Mouse (Mus musculus) liver, embryonic 14.5 days (tissue): ENCODE results near the gene Krtap6-5. TPM values are rescaled to one million over a fixed set of nuclear protein-coding genes. Genes with fewer than 3 reads are reported as not detected.

Experiments
- ATAC-seq: fragments of 200-750 bp; cut with Nextera tagmentation; 2 replicates; pipeline ENCODE4 v1.8.0; 2017; ENCODE audit warnings: moderate number of reproducible peaks, mild to moderate bottlenecking, moderate library complexity; ENCODE audit not compliant: insufficient read depth
- DNase-seq, 3 experiments: peaks; one replicate each; pipeline ENCODE4 v3.0.0-alpha.2; 2012 to 2013; ENCODE audit warnings: low read depth in 3 of 3, low spot score in 3 of 3
- H3K27ac ChIP-seq: fragments of 300-500 bp; sonication (generic); 2 replicates; pipeline ENCODE4 v1.5.1; 2014; ENCODE audit warnings: moderate library complexity, mild to moderate bottlenecking, control low read depth, inconsistent platforms
- H3K27me3 ChIP-seq: fragments of 300-500 bp; sonication (generic); 2 replicates; pipeline ENCODE4 v1.6.1; 2014; ENCODE audit warnings: mild to moderate bottlenecking, low read length, moderate library complexity; ENCODE audit not compliant: control insufficient read depth, insufficient read depth
- H3K36me3 ChIP-seq: fragments of 300-500 bp; sonication (generic); replicated peaks from 2 replicates; pipeline ENCODE4 v1.6.1; 2014; ENCODE audit warnings: low read depth; ENCODE audit not compliant: control insufficient read depth, insufficient read depth
- H3K4me1 ChIP-seq, 2 experiments: fragments of 200-500 bp in 1 of 2; fragments of 300-500 bp in 1 of 2; sonication (generic) in 1 of 2; replicated peaks; 2 replicates each; pipeline ENCODE4 v1.6.1; 2012 to 2014; ENCODE audit warnings: antibody characterized with exemption in 1 of 2, inconsistent platforms in 1 of 2, low read length in 1 of 2; ENCODE audit not compliant: control insufficient read depth in 2 of 2, insufficient read depth in 2 of 2
- H3K4me2 ChIP-seq: fragments of 300-500 bp; sonication (generic); 2 replicates; pipeline ENCODE4 v1.6.1; 2014; ENCODE audit warnings: low read depth, mild to moderate bottlenecking, control low read depth, moderate library complexity
- H3K4me3 ChIP-seq, 2 experiments: fragments of 200-500 bp in 1 of 2; fragments of 300-500 bp in 1 of 2; sonication (generic) in 1 of 2; 2 replicates each; pipeline ENCODE4 v1.5.1; 2012 to 2014; ENCODE audit warnings: low read depth in 2 of 2, low read length in 2 of 2, mild to moderate bottlenecking in 2 of 2, control low read depth in 1 of 2, inconsistent platforms in 1 of 2, moderate library complexity in 1 of 2; ENCODE audit not compliant: insufficient read depth in 1 of 2
- H3K9ac ChIP-seq: fragments of 300-500 bp; sonication (generic); replicated peaks from 2 replicates; pipeline ENCODE4 v1.6.1; 2014; ENCODE audit warnings: mild to moderate bottlenecking, control low read depth, moderate library complexity
- H3K9me3 ChIP-seq: fragments of 300-500 bp; sonication (generic); 2 replicates; pipeline ENCODE4 v1.6.1; 2016; ENCODE audit warnings: low read length, mixed read lengths; ENCODE audit not compliant: control insufficient read depth
- CTCF ChIP-seq: IDR thresholded peaks from 2 replicates; pipeline ENCODE4 v1.5.1; 2016; ENCODE audit warnings: antibody characterized with exemption, low read depth, control low read depth
- EP300 ChIP-seq: IDR thresholded peaks from 2 replicates; pipeline ENCODE4 v1.6.1; 2016; ENCODE audit warnings: antibody characterized with exemption, low read depth
- WGBS: fragments of 180-500 bp; shearing (Covaris S2); extraction: QIAGEN DNeasy Blood & Tissue Kit; methylation state at CpG from one replicate; pipeline ENCODE4 v1.1.7; 2014; ENCODE audit not compliant: insufficient replicate concordance; 5-methylcytosine and 5-hydroxymethylcytosine counted together
- polyA plus RNA-seq, 2 experiments: library from polyadenylated mRNA; depleted of rRNA in 1 of 2; stranded (reverse) in 1 of 2; unstranded in 1 of 2; fragments of >200 nt; fragmentation: Nextera tagmentation in 1 of 2; extraction: Ambion mirVana in 1 of 2; gene quantifications; 2 replicates each; pipeline versions ENCODE4 v1.2.1 to v1.2.3; 2012 to 2014

Krtap6-5 gene
- polyA plus RNA-seq, 2 experiments: not detected

- 84% methylated on average over 3 of the region's 3 CpGs for WGBS
- H3K4me3 ChIP-seq: no peak overlapping the region
- H3K27me3 ChIP-seq: no peaks in the 10 kb centered on the region
- DNase-seq (no peak), ATAC-seq (no peak)
- H3K36me3 ChIP-seq: no peaks in the 10 kb centered on the region
- H3K27ac ChIP-seq: no peak overlapping the region
- TF ChIP-seq CTCF: no peak
- TF ChIP-seq EP300: no peak
- H3K4me1 ChIP-seq: no peaks in the 10 kb centered on the region
- no peak overlapping the region for H3K4me2 ChIP-seq
- no peak overlapping the region for H3K9ac ChIP-seq
- H3K9me3 ChIP-seq: no peaks in the 10 kb centered on the region
Observed at GRCm38 (mm10) chr16:89013973-89014372, 33.7 kb downstream of the Krtap6-5 start.

DNA sequence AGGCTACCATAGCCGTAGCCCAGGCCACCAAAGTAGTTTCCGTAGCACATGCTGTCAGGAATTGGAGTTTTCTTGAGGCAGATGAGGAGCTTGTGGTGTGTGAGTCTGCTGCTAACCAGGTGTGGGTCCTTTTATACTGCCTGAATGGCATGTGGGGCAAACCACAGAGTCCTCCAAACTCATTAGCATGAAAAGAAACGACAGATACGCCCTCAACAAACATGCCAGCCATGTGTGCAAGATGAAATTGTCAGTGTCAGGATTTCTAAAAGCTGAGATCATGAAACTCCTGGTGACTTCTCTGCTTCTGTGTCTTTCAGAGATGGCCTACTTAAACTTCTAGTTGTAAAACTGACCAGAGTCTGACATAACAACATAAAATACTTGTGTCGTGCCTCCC, 37.0 kb downstream of the Krtap6-5 start, which contains the start of gene Krtap22-2:
TSS of gene Krtap22-2 (minus strand) at position 101 of the 400 bp plus-strand sequence.
- no peak within 1 kb of the TSS for H3K27ac ChIP-seq
- 60% methylated on average over 5 of the region's 5 CpGs for WGBS
- DNase-seq: no peak
- H3K4me3 ChIP-seq: no peak within 1 kb of the TSS
- ATAC-seq: no peak
- no peak within 1 kb of the TSS for H3K4me2 ChIP-seq
- H3K36me3 ChIP-seq: no peaks in the 10 kb centered on the region
- H3K27me3 ChIP-seq: no peaks in the 10 kb centered on the region
- TF ChIP-seq EP300: no peak
- no peak for TF ChIP-seq CTCF
- no peaks in the 10 kb centered on the region for H3K4me1 ChIP-seq
- H3K9ac ChIP-seq: no peak within 1 kb of the TSS
- no peaks in the 10 kb centered on the region for H3K9me3 ChIP-seq

Other genes starting within 250 kb of the Krtap6-5 start
- gene Gm20741, start 235.7 kb downstream of the Krtap6-5 start, polyA plus RNA-seq (2012; rRNA removed): not detected in 2 replicates
- not detected in 2 replicates for gene Gm20741, start 235.7 kb downstream of the Krtap6-5 start, polyA plus RNA-seq (2014; fragmentation: Nextera tagmentation; extraction: Ambion mirVana)
- gene Krtap15, start 227.7 kb downstream of the Krtap6-5 start, polyA plus RNA-seq (2012; rRNA removed): not detected in 2 replicates
- gene Krtap15, start 227.7 kb downstream of the Krtap6-5 start, polyA plus RNA-seq (2014; fragmentation: Nextera tagmentation; extraction: Ambion mirVana): not detected in 2 replicates
- not detected in 2 replicates for gene Krtap14, start 221.7 kb downstream of the Krtap6-5 start, polyA plus RNA-seq (2012; rRNA removed)
- not detected in 2 replicates for gene Krtap14, start 221.7 kb downstream of the Krtap6-5 start, polyA plus RNA-seq (2014; fragmentation: Nextera tagmentation; extraction: Ambion mirVana)
- not detected in 2 replicates for gene Krtap19-1, start 178.5 kb downstream of the Krtap6-5 start, polyA plus RNA-seq (2012; rRNA removed)
- not detected in 2 replicates for gene Krtap19-1, start 178.5 kb downstream of the Krtap6-5 start, polyA plus RNA-seq (2014; fragmentation: Nextera tagmentation; extraction: Ambion mirVana)
- gene Krtap19-2, start 173.6 kb downstream of the Krtap6-5 start, polyA plus RNA-seq (2012; rRNA removed): not detected in 2 replicates
- gene Krtap19-2, start 173.6 kb downstream of the Krtap6-5 start, polyA plus RNA-seq (2014; fragmentation: Nextera tagmentation; extraction: Ambion mirVana): not detected in 2 replicates
- not detected in 2 replicates for gene Krtap19-3, start 169.8 kb downstream of the Krtap6-5 start, polyA plus RNA-seq (2012; rRNA removed)
- not detected in 2 replicates for gene Krtap19-3, start 169.8 kb downstream of the Krtap6-5 start, polyA plus RNA-seq (2014; fragmentation: Nextera tagmentation; extraction: Ambion mirVana)
- gene Krtap19-4, start 162.8 kb downstream of the Krtap6-5 start, polyA plus RNA-seq (2012; rRNA removed): not detected in 2 replicates
- not detected in 2 replicates for gene Krtap19-4, start 162.8 kb downstream of the Krtap6-5 start, polyA plus RNA-seq (2014; fragmentation: Nextera tagmentation; extraction: Ambion mirVana)
- not detected in 2 replicates for gene Krtap19-5, start 151.4 kb downstream of the Krtap6-5 start, polyA plus RNA-seq (2012; rRNA removed)
- gene Krtap19-5, start 151.4 kb downstream of the Krtap6-5 start, polyA plus RNA-seq (2014; fragmentation: Nextera tagmentation; extraction: Ambion mirVana): not detected in 2 replicates
- not detected in 2 replicates for gene Krtap19-9b, start 115.6 kb downstream of the Krtap6-5 start, polyA plus RNA-seq (2012; rRNA removed)
- gene Krtap19-9b, start 115.6 kb downstream of the Krtap6-5 start, polyA plus RNA-seq (2014; fragmentation: Nextera tagmentation; extraction: Ambion mirVana): not detected in 2 replicates
- not detected in 2 replicates for gene Krtap16-3, start 85.0 kb downstream of the Krtap6-5 start, polyA plus RNA-seq (2012; rRNA removed)
- gene Krtap16-3, start 85.0 kb downstream of the Krtap6-5 start, polyA plus RNA-seq (2014; fragmentation: Nextera tagmentation; extraction: Ambion mirVana): not detected in 2 replicates
- not detected in 2 replicates for gene Krtap22-2, start 37.1 kb downstream of the Krtap6-5 start, polyA plus RNA-seq (2012; rRNA removed)
- not detected in 2 replicates for gene Krtap22-2, start 37.1 kb downstream of the Krtap6-5 start, polyA plus RNA-seq (2014; fragmentation: Nextera tagmentation; extraction: Ambion mirVana)
- not detected in 2 replicates for gene Gm10229, start 32.6 kb downstream of the Krtap6-5 start, polyA plus RNA-seq (2012; rRNA removed)
- not detected in 2 replicates for gene Gm10229, start 32.6 kb downstream of the Krtap6-5 start, polyA plus RNA-seq (2014; fragmentation: Nextera tagmentation; extraction: Ambion mirVana)
- not detected in 2 replicates for gene Krtap6-1, start 16.2 kb downstream of the Krtap6-5 start, polyA plus RNA-seq (2012; rRNA removed)
- gene Krtap6-1, start 16.2 kb downstream of the Krtap6-5 start, polyA plus RNA-seq (2014; fragmentation: Nextera tagmentation; extraction: Ambion mirVana): not detected in 2 replicates
- gene Gm10228, start 6.4 kb downstream of the Krtap6-5 start, polyA plus RNA-seq (2012; rRNA removed): not detected in 2 replicates
- gene Gm10228, start 6.4 kb downstream of the Krtap6-5 start, polyA plus RNA-seq (2014; fragmentation: Nextera tagmentation; extraction: Ambion mirVana): not detected in 2 replicates
- gene 1110025L11Rik, start 16.1 kb upstream of the Krtap6-5 start, polyA plus RNA-seq (2012; rRNA removed): not detected in 2 replicates
- gene 1110025L11Rik, start 16.1 kb upstream of the Krtap6-5 start, polyA plus RNA-seq (2014; fragmentation: Nextera tagmentation; extraction: Ambion mirVana): not detected in 2 replicates
- gene Krtap6-3, start 36.1 kb upstream of the Krtap6-5 start, polyA plus RNA-seq (2012; rRNA removed): not detected in 2 replicates
- not detected in 2 replicates for gene Krtap6-3, start 36.1 kb upstream of the Krtap6-5 start, polyA plus RNA-seq (2014; fragmentation: Nextera tagmentation; extraction: Ambion mirVana)
- gene Gm6358, start 93.0 kb upstream of the Krtap6-5 start, polyA plus RNA-seq (2012; rRNA removed): not detected in 2 replicates
- not detected in 2 replicates for gene Gm6358, start 93.0 kb upstream of the Krtap6-5 start, polyA plus RNA-seq (2014; fragmentation: Nextera tagmentation; extraction: Ambion mirVana)
- gene Gm10061, start 103.2 kb upstream of the Krtap6-5 start, polyA plus RNA-seq (2012; rRNA removed): not detected in 2 replicates
- gene Gm10061, start 103.2 kb upstream of the Krtap6-5 start, polyA plus RNA-seq (2014; fragmentation: Nextera tagmentation; extraction: Ambion mirVana): not detected in 2 replicates
- gene Gm9789, start 110.1 kb upstream of the Krtap6-5 start, polyA plus RNA-seq (2012; rRNA removed): not detected in 2 replicates
- gene Gm9789, start 110.1 kb upstream of the Krtap6-5 start, polyA plus RNA-seq (2014; fragmentation: Nextera tagmentation; extraction: Ambion mirVana): not detected in 2 replicates
- gene Gm7735, start 121.6 kb upstream of the Krtap6-5 start, polyA plus RNA-seq (2012; rRNA removed): not detected in 2 replicates
- gene Gm7735, start 121.6 kb upstream of the Krtap6-5 start, polyA plus RNA-seq (2014; fragmentation: Nextera tagmentation; extraction: Ambion mirVana): not detected in 2 replicates
- not detected in 2 replicates for gene 1110057P08Rik, start 126.9 kb upstream of the Krtap6-5 start, polyA plus RNA-seq (2012; rRNA removed)
- gene 1110057P08Rik, start 126.9 kb upstream of the Krtap6-5 start, polyA plus RNA-seq (2014; fragmentation: Nextera tagmentation; extraction: Ambion mirVana): not detected in 2 replicates
- not detected in 2 replicates for gene Krtap20-2, start 158.0 kb upstream of the Krtap6-5 start, polyA plus RNA-seq (2012; rRNA removed)
- gene Krtap20-2, start 158.0 kb upstream of the Krtap6-5 start, polyA plus RNA-seq (2014; fragmentation: Nextera tagmentation; extraction: Ambion mirVana): not detected in 2 replicates